Mouse (Mus musculus) cerebellum, postnatal 4 days (tissue): ENCODE data around the gene Psmb2.

ENCODE experiments used
- DNase-seq, 2 experiments: peaks; one replicate each; pipeline ENCODE4 v3.0.0; 2022; ENCODE audit warnings: low spot score in 2 of 2, mixed read lengths in 1 of 2

Gene Psmb2

GRCm38 (mm10) chr4:126752608-126753141, 75.2 kb downstream of the Psmb2 start:
- peak in 1 of 2 experiments; percentile 36 for DNase-seq

GRCm38 (mm10) chr4:126753268-126754230, 76.1 kb downstream of the Psmb2 start, which contains the start of the genes Ncdn and AU040320:
TSS of gene Ncdn (minus strand) at chr4:126753438.
TSS of gene AU040320 (plus strand) at chr4:126753544.
- peak; percentile 98 to 99 for DNase-seq

GRCm38 (mm10) chr4:126754231-126754611, 76.8 kb downstream of the Psmb2 start:
- DNase-seq, result no peak

GRCm38 (mm10) chr4:126754736-126755374, 77.4 kb downstream of the Psmb2 start:
- DNase-seq, result no peak

- no peak for DNase-seq
Measured at GRCm38 (mm10) chr4:126756766-126757165, 79.3 kb downstream of the Psmb2 start.

GRCm38 (mm10) chr4:126758299-126758698, 80.9 kb downstream of the Psmb2 start:
- no peak for DNase-seq
